Mouse (Mus musculus) limb, embryonic 12.5 days (tissue): ENCODE data around the gene Akap8. TPM values are rescaled to one million over a fixed set of nuclear protein-coding genes. Genes with fewer than 3 reads are reported as not detected.
A peak's percentile ranks its signal among the peaks of the same experiment; 100 is the strongest.

Experiments used
- ATAC-seq: fragments of 200-750 bp; cut with Nextera tagmentation; 2 replicates; pipeline ENCODE4 v1.8.0; 2017; ENCODE audit warnings: low read depth, moderate TSS enrichment; ENCODE audit not compliant: insufficient number of reproducible peaks, insufficient read depth, low FRiP score, low TSS enrichment
- H3K27ac ChIP-seq: fragments of 300-500 bp; sonication (generic); 2 replicates; pipeline ENCODE4 v1.5.1; 2016; ENCODE audit warnings: mild to moderate bottlenecking, moderate library complexity
- H3K27me3 ChIP-seq: fragments of 300-500 bp; sonication (generic); 2 replicates; pipeline ENCODE4 v1.6.1; 2016; ENCODE audit warnings: mild to moderate bottlenecking, moderate library complexity
- H3K36me3 ChIP-seq: fragments of 300-500 bp; sonication (generic); 2 replicates; pipeline ENCODE4 v1.6.1; 2016; ENCODE audit warnings: mild to moderate bottlenecking, moderate library complexity
- H3K4me1 ChIP-seq: fragments of 300-500 bp; sonication (generic); replicated peaks from 2 replicates; pipeline ENCODE4 v1.6.1; 2016
- H3K4me2 ChIP-seq: fragments of 300-500 bp; sonication (generic); 2 replicates; pipeline ENCODE4 v1.6.1; 2016; ENCODE audit warnings: mild to moderate bottlenecking, moderate library complexity
- H3K4me3 ChIP-seq: fragments of 300-500 bp; sonication (generic); replicated peaks from 2 replicates; pipeline ENCODE4 v1.5.1; 2016; ENCODE audit warnings: mild to moderate bottlenecking
- H3K9ac ChIP-seq: fragments of 300-500 bp; sonication (generic); replicated peaks from 2 replicates; pipeline ENCODE4 v1.6.1; 2016; ENCODE audit warnings: mild to moderate bottlenecking, moderate library complexity
- H3K9me3 ChIP-seq: fragments of 300-500 bp; sonication (generic); 2 replicates; pipeline ENCODE4 v1.6.1; 2016; ENCODE audit warnings: mild to moderate bottlenecking, moderate library complexity
- WGBS: fragments of 180-500 bp; shearing (Covaris S2); methylation state at CpG from one replicate; pipeline ENCODE4 v1.1.7; 2016; 5-methylcytosine and 5-hydroxymethylcytosine counted together
- polyA plus RNA-seq: library from polyadenylated mRNA; unstranded; fragments of >200 nt; fragmentation: Nextera tagmentation; extraction: Ambion mirVana; gene quantifications from 2 replicates; pipeline ENCODE4 v1.2.1, GENCODE M21; 2016

Gene Akap8
- polyA plus RNA-seq, 1 experiment from 2014 or later = 153 TPM

GRCm38 (mm10) chr17:32358192-32358942 is 37.3 kb upstream of the Akap8 start:
- Histone ChIP-seq H3K27me3 (no peaks in the 10 kb centered on the region), H3K9me3 (no peaks in the 10 kb centered on the region), H3K36me3 (peaks cover 96% of the 10 kb centered on the region), H3K9ac (no peak overlapping the region), H3K4me1 (peaks cover 10% of the 10 kb centered on the region), H3K27ac (no peak overlapping the region), H3K4me2 (no peak overlapping the region), H3K4me3 (no peak overlapping the region)
- 92% methylated on average over 7 of the region's 7 CpGs for WGBS
- ATAC-seq = no peak

DNA sequence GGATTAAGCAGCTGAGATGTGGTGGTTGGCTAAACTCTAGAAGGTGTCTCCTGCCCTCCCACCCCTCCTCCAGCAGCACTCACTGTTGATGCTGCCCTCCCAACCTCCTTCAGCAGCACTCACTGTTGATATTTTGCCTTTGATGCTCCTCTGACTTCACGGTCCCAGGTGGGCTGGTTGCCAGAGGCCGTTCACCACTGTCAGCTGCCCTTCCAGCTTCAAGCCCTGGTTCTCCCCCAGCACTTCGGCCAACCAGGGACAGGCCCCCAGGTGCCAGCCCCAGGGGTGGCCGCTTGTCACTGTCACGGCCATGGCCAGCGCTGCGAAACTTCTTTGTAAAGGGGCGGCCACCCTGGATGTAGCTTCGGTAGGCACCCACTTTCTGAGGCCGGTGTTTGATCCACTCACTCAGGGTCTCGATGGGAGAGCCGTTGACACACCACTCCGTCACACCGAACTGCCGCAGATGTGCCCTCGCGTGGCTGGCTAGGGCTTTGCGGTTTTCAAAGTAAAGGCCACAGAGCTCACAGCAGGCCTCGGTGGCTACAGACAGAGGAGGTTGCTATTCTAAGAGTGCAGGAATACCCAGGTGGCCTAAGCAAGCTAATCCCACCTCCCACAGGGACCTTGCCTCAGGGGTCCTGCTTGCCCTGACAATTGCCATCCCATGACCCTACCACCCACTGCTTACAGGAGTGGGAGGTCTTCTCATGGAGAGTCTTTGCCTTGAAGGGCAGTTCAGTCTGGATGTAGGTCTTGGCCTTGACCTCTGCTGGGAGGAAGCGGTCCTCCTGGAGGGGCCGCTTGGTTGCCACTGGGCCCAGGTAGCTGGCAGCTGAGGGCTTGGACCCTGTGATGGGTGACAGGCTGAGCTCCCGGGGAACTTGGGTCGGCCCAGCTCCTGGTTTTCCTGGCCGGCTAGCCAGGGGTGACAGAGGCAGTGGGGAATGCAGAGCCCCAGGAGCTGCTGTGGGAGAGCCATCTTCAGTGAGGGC is 36.0 kb upstream of the Akap8 start:
- no peak for ATAC-seq
- Histone ChIP-seq H3K4me1 (no peaks in the 10 kb centered on the region; the same call in 1 of the 2 replicates), H3K4me2 (no peak overlapping the region), H3K27me3 (no peaks in the 10 kb centered on the region), H3K9me3 (no peaks in the 10 kb centered on the region), H3K27ac (no peak overlapping the region), H3K36me3 (peaks cover 93% of the 10 kb centered on the region), H3K9ac (no peak overlapping the region), H3K4me3 (no peak overlapping the region)
- WGBS = 88% methylated on average over 24 of the region's 24 CpGs

DNA sequence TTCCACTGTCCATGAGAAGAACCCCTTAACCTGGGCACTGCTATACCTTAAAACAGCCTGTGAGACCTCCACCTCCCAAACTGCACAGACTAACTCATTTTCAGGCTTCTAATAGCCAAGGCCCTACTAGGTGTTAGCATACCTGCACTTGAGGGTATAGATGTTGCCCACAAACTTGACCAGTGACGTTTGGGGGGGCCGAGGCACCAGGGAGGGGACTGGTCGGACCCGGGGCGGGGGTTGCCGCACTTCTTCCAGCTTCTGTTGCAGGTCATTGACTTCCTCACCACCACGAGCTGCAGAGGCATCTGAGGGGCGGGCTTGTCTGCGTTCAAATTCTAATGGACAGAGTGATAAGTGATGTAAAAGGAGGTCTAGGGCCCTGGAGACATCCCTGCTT is 35.2 kb upstream of the Akap8 start:
- ATAC-seq = no peak
- Histone ChIP-seq H3K4me2 (no peak overlapping the region), H3K4me1 (no peaks in the 10 kb centered on the region)

GRCm38 (mm10) chr17:32355031-32355430 is 34.0 kb upstream of the Akap8 start:
- Histone ChIP-seq H3K9me3 (no peaks in the 10 kb centered on the region), H3K4me3 (no peak overlapping the region), H3K4me2 (no peak overlapping the region), H3K36me3 (peaks cover 73% of the 10 kb centered on the region), H3K27me3 (no peaks in the 10 kb centered on the region), H3K27ac (no peak overlapping the region), H3K4me1 (no peaks in the 10 kb centered on the region), H3K9ac (no peak overlapping the region)
- 92% methylated on average over 6 of the region's 6 CpGs for WGBS
- no peak for ATAC-seq

More for the DNA sequence above, 35.2 kb upstream of the Akap8 start:
- Histone ChIP-seq H3K4me3 (no peak overlapping the region), H3K9me3 (no peaks in the 10 kb centered on the region), H3K27ac (no peak overlapping the region), H3K9ac (no peak overlapping the region), H3K36me3 (peaks cover 85% of the 10 kb centered on the region), H3K27me3 (no peaks in the 10 kb centered on the region)
- WGBS = 92% methylated on average over 9 of the region's 9 CpGs

GRCm38 (mm10) chr17:32354211-32354610 is 33.2 kb upstream of the Akap8 start:
- no peak overlapping the region for H3K9ac ChIP-seq
- no peak overlapping the region for H3K4me2 ChIP-seq
- no peaks in the 10 kb centered on the region for H3K27me3 ChIP-seq
- ATAC-seq = no peak
- no peaks in the 10 kb centered on the region for H3K9me3 ChIP-seq
- peaks cover 65% of the 10 kb centered on the region for H3K36me3 ChIP-seq
- H3K4me1 ChIP-seq = peaks cover 7% of the 10 kb centered on the region
- no peak overlapping the region for H3K27ac ChIP-seq
- 71% methylated on average over 5 of the region's 5 CpGs for WGBS
- H3K4me3 ChIP-seq = no peak overlapping the region

- Histone ChIP-seq H3K36me3 (peaks cover 60% of the 10 kb centered on the region), H3K4me1 (peaks cover 13% of the 10 kb centered on the region), H3K4me2 (no peak overlapping the region), H3K27ac (no peak overlapping the region), H3K9me3 (no peaks in the 10 kb centered on the region), H3K9ac (no peak overlapping the region), H3K4me3 (no peak overlapping the region), H3K27me3 (no peaks in the 10 kb centered on the region)
- no peak for ATAC-seq
- 98% methylated on average over 4 of the region's 4 CpGs for WGBS
Measured at GRCm38 (mm10) chr17:32353696-32354095, 32.7 kb upstream of the Akap8 start.

- Histone ChIP-seq H3K27me3 (no peaks in the 10 kb centered on the region), H3K4me3 (no peak overlapping the region), H3K27ac (no peak overlapping the region), H3K4me2 (no peak overlapping the region), H3K36me3 (peaks cover 40% of the 10 kb centered on the region), H3K9ac (no peak overlapping the region), H3K9me3 (no peaks in the 10 kb centered on the region), H3K4me1 (peaks cover 18% of the 10 kb centered on the region)
- ATAC-seq = no peak
Measured at GRCm38 (mm10) chr17:32351726-32352125, 30.7 kb upstream of the Akap8 start.

DNA sequence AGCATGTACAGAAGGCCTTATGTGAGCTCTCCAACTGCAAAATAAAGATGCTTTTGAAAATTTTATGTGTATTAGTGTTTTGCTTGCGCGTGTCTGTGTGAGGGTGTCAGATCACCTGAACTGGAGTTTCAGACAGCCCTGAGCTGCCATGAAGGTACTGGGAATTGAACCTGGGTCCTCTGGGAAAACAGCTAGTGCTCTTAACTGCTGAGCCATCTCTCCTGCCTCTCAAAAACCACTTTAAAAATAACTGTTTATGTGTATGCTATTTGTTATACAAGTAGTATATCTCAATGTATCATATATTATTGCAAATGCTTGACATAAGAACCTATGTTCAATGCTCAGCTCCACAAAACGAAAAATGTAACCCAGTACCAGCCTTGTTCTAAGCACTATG is 30.2 kb upstream of the Akap8 start:
- Histone ChIP-seq H3K36me3 (peaks cover 35% of the 10 kb centered on the region), H3K9me3 (no peaks in the 10 kb centered on the region), H3K4me2 (peak overlapping the region; percentile 64), H3K27me3 (no peaks in the 10 kb centered on the region), H3K4me3 (no peak overlapping the region; the same call in 1 of the 2 replicates), H3K9ac (no peak overlapping the region), H3K27ac (no peak overlapping the region), H3K4me1 (peaks cover 18% of the 10 kb centered on the region)
- WGBS = 67% methylated on average over 3 of the region's 3 CpGs
- ATAC-seq = no peak

DNA sequence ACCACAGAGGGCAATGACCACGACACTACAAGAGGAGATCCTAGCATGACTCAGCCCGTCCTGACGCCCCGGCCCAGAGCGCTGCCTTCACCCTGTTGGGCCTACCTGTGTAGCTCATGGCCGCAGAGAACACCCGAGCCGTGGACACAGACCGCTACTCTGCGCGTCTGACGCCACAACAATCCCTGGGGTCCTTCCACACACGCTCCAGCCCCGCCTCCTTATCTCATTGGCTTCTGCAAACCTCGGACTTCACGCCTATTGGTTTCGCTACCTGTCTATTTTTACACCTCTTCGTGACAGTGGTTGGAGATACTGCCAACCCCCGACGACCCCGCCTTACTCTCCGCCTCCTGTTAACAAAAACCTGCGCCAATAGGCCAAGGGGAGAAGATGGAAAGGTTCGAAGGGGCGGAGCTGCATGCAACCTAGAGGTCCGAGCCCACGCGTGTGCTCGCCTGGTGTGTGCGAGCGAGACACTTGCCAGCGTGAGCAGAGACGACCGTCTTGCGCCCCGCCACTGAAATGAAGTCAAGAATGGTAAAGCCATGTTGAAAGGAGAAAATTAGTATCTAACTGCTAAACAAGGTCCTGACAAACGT is 29.4 kb upstream of the Akap8 start, which contains the start of gene Akap8l:
TSS of gene Akap8l (minus strand) at position 226 of the 602 bp plus-strand sequence.
- peaks cover 18% of the 10 kb centered on the region for H3K4me1 ChIP-seq
- H3K9ac ChIP-seq = peak within 1 kb of the TSS; percentile 76
- WGBS = under 1% methylated on average over 37 of the region's 37 CpGs
- H3K27me3 ChIP-seq = no peaks in the 10 kb centered on the region
- ATAC-seq = peak; percentile 97
- peak within 1 kb of the TSS; percentile 47; the same call in 1 of the 2 replicates for H3K27ac ChIP-seq
- H3K4me2 ChIP-seq = peak within 1 kb of the TSS; percentile 84
- peak within 1 kb of the TSS; percentile 81 for H3K4me3 ChIP-seq
- no peaks in the 10 kb centered on the region for H3K9me3 ChIP-seq
- peaks cover 27% of the 10 kb centered on the region for H3K36me3 ChIP-seq

DNA sequence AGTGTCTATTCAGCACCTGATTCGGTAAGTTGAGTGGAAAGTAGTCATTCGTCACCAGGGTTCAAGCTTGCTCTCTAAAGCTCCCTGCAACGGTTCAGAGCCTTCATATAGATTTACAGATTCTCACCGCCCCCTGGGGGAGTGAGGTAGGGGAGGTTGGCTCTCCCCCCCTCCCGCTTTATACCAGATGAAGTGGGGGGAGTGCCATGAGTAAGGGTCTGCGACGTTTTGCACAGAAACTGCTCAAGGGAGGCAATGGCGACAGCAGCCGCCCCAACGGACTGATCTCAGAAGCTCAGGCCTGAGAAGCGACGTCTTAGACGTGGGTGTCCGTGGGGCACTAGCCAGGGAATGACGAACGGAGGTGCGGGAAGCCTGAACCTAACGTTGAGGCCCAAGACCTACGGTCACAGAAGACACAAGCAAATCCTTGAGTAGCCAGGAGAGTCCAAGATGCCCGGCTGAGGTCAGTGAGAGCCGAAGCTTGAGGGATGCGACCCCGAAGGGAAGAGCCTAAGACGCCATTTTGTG is 28.9 kb upstream of the Akap8 start:
- no peak; the same call in 1 of the 2 replicates for ATAC-seq

More for the DNA sequence above, 28.9 kb upstream of the Akap8 start:
- Histone ChIP-seq H3K4me3 (peak overlapping the region; percentile 81), H3K4me1 (peaks cover 18% of the 10 kb centered on the region), H3K36me3 (peaks cover 25% of the 10 kb centered on the region), H3K4me2 (peak overlapping the region; percentile 84), H3K9me3 (no peaks in the 10 kb centered on the region), H3K9ac (peak overlapping the region; percentile 76), H3K27ac (peak overlapping the region; percentile 47; the same call in 1 of the 2 replicates), H3K27me3 (no peaks in the 10 kb centered on the region)
- under 1% methylated on average over 24 of the region's 24 CpGs for WGBS
